Mouse (Mus musculus) forebrain, embryonic 15.5 days (tissue): ENCODE measurements around the gene Gm26661. TPM values are rescaled to one million over a fixed set of nuclear protein-coding genes. Genes with fewer than 3 reads are reported as not detected.

Source experiments
- ATAC-seq: fragments of 200-750 bp; cut with Nextera tagmentation; replicated peaks from 2 replicates; pipeline ENCODE4 v1.8.0; 2017; ENCODE audit warnings: mild to moderate bottlenecking, moderate TSS enrichment, moderate library complexity
- H3K27ac ChIP-seq: fragments of 300-500 bp; sonication (generic); replicated peaks from 2 replicates; pipeline ENCODE4 v1.5.1; 2015; ENCODE audit warnings: mild to moderate bottlenecking, inconsistent platforms
- H3K27me3 ChIP-seq: fragments of 300-500 bp; sonication (generic); 2 replicates; pipeline ENCODE4 v1.6.1; 2015; ENCODE audit warnings: inconsistent platforms
- H3K36me3 ChIP-seq: fragments of 300-500 bp; sonication (generic); 2 replicates; pipeline ENCODE4 v1.6.1; 2015; ENCODE audit warnings: mild to moderate bottlenecking, inconsistent platforms
- H3K4me1 ChIP-seq: fragments of 300-500 bp; sonication (generic); 2 replicates; pipeline ENCODE4 v1.6.1; 2015; ENCODE audit warnings: inconsistent platforms
- H3K4me2 ChIP-seq: fragments of 300-500 bp; sonication (generic); replicated peaks from 2 replicates; pipeline ENCODE4 v1.6.1; 2015; ENCODE audit warnings: mild to moderate bottlenecking, inconsistent platforms
- H3K4me3 ChIP-seq: fragments of 300-500 bp; sonication (generic); 2 replicates; pipeline ENCODE4 v1.5.1; 2015; ENCODE audit warnings: mild to moderate bottlenecking, inconsistent platforms
- H3K9ac ChIP-seq: fragments of 300-500 bp; sonication (generic); replicated peaks from 2 replicates; pipeline ENCODE4 v1.6.1; 2015; ENCODE audit warnings: mild to moderate bottlenecking, inconsistent platforms
- H3K9me3 ChIP-seq: fragments of 300-500 bp; sonication (generic); 2 replicates; pipeline ENCODE4 v1.6.1; 2016; ENCODE audit warnings: inconsistent platforms
- WGBS: fragments of 180-500 bp; shearing (Covaris S2); methylation state at CpG from one replicate; pipeline ENCODE4 v1.1.7; 2015; ENCODE audit warnings: mixed read lengths; 5-methylcytosine and 5-hydroxymethylcytosine counted together
- polyA plus RNA-seq: library from polyadenylated mRNA; unstranded; fragments of >200 nt; fragmentation: Nextera tagmentation; extraction: Ambion mirVana; gene quantifications from 2 replicates; pipeline ENCODE4 v1.2.1, GENCODE M21; 2015

The Gm26661 gene
- polyA plus RNA-seq, 1 experiment from 2014 or later, result not detected

DNA sequence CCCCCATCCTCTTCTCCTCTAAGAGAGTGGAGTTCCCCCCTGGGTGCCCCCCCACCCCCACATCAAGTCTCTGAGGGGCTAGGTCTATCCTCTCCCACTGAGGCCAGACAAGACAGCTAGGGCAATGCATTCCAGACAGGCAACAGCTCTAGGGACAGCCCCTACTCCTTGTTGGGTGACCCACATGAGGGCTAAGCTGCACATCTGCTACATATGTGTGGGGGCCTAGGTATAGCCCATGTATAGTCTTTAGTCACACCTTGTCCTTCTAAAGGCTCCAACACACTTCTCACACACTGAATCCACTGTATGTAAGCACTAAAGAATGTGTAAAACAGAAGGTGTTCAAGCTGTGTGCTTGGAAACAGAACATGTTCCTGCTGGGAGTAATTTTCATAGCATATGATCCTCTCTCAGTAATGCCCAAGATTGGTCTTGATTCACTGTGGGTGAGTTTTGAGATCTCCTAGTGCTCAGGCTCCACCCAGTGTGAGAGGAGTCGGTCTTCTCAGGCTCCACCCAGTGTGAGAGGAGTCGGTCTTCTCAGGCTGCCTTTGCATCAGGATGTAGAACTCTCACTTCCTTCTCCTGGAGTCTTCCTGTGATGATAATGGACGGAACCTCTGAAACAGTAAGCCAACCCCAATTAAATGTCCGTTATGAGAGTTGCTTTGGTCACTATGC is 12.6 kb downstream of the Gm26661 start:
- Histone ChIP-seq H3K27me3 (no peaks in the 10 kb centered on the region), H3K4me1 (no peaks in the 10 kb centered on the region), H3K4me3 (no peak overlapping the region), H3K27ac (no peak overlapping the region), H3K4me2 (no peak overlapping the region), H3K9me3 (no peaks in the 10 kb centered on the region), H3K36me3 (no peaks in the 10 kb centered on the region), H3K9ac (no peak overlapping the region)
- ATAC-seq, result 0 out of 2 replicates have a peak, but pooled peaks have one; percentile 25
- WGBS, result 68% methylated on average over 4 of the region's 4 CpGs

DNA sequence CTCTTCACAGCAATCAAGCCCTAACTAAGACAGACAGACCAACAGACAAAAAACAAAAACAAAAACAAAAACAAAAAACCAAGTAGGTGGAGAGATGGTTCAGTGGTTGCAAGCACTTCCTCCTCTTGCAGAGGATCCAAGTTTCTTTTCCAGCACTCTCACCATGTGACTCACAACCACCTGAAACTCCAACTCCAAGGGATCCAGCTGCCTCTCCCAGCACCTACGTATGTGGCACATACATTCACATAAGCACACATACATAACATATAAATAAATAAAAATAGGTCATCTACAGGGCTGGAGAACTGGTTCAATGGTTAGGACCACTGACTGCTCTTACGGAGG is 13.1 kb downstream of the Gm26661 start:
- Histone ChIP-seq H3K36me3 (no peaks in the 10 kb centered on the region), H3K4me1 (no peaks in the 10 kb centered on the region), H3K4me3 (no peak overlapping the region), H3K4me2 (no peak overlapping the region), H3K9me3 (no peaks in the 10 kb centered on the region), H3K27ac (no peak overlapping the region), H3K27me3 (no peaks in the 10 kb centered on the region), H3K9ac (no peak overlapping the region)
- WGBS, result 96% methylated on average over 2 of the region's 2 CpGs
- ATAC-seq, result no peak

DNA sequence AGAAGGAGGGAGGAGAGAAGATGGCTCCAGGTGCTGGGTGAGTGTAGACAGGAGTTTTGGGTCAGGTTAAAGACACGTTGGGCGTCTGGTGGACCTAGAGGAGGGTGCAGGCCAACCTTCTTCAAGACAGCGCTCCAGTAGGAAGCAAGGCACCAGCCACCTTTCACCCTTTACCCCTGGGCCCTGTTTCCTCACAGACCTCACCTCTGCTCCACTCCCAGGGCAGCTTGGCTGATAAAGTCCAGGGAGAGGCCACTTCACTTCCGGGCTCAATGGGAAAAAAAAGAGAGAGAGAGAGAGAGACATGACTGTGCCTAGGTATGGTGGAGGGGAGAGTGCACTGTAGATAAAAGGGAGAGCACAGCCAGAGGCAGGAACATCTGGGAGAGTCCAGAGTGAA is 16.3 kb downstream of the Gm26661 start:
- Histone ChIP-seq H3K9ac (no peak overlapping the region), H3K27ac (no peak overlapping the region), H3K4me2 (no peak overlapping the region), H3K27me3 (no peaks in the 10 kb centered on the region), H3K36me3 (no peaks in the 10 kb centered on the region), H3K9me3 (no peaks in the 10 kb centered on the region), H3K4me1 (no peaks in the 10 kb centered on the region), H3K4me3 (no peak overlapping the region)
- WGBS, result 71% methylated on average over 4 of the region's 4 CpGs
- no peak for ATAC-seq

DNA sequence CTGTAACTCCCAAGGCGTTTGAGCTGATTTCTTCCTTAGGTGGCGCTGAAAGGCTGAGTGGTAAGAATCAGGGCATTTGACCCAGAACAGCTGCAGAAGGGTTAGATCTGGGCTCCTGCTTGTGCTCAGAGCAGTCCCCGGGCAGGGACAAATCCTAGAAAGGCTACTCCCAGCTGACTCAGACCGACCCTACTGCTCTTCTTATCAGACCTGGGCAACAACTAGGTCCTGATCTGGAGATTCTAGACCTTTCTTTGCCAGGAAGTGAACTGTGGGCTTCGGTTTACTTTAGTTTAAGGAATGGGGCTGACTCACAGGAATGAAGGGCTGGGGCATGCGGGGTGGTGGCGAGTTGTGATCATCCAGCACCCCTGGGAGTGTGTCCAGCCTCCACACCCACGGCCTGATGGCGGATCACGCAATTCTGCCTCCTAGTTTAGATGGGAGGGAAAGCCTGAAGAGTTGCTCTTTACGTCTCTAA is 17.2 kb downstream of the Gm26661 start:
- no peak overlapping the region for H3K27ac ChIP-seq
- peak; percentile 23; the same call in 1 of the 2 replicates for ATAC-seq
- no peak overlapping the region for H3K9ac ChIP-seq
- H3K4me2 ChIP-seq, result no peak overlapping the region
- H3K4me3 ChIP-seq, result no peak overlapping the region
- no peaks in the 10 kb centered on the region for H3K36me3 ChIP-seq
- no peaks in the 10 kb centered on the region for H3K4me1 ChIP-seq
- no peaks in the 10 kb centered on the region for H3K9me3 ChIP-seq
- WGBS, result 73% methylated on average over 11 of the region's 11 CpGs
- no peaks in the 10 kb centered on the region for H3K27me3 ChIP-seq

DNA sequence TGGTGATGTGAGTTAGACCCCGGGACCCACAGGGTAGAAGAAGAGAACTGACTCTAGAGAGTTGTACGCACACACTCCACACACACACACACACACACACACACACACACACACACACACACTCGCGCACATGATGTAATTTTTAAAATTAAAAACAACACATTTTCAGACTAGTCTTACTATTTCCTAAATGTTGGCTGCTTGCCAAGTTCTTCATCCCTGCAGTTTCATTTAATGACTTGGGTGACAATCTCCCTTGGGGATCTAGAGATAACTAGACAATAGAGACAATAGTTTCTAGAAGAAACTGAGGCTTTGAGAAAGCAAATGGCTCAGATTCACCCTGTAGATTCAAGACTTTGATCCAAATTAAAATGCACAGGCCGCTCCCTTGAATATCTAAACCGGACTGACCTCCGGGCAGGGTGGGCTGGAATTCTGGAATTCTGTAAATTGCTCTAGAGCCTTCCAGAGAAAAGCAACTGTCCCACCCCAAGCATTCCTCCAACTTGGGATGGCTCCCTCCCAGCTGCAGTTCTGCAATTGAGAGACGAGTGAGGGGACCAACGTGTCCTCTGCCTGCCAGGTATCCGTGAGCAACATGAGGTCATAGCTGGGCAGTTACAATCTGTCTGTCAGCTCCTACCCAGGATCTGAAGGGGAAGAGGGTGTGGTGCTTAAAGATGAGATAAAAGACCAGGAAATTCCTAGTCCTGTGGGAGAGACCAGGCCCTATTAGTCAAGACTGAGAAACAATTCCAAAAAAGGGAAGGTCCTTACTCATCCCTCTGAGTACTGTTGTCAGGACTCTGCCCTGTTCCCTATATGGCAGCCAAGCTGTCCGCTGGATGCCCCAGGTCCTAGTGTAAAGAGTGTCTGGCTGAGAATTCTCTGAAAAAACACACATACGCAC is 17.9 kb downstream of the Gm26661 start:
- H3K4me1 ChIP-seq, result no peaks in the 10 kb centered on the region
- no peaks in the 10 kb centered on the region for H3K36me3 ChIP-seq
- H3K9ac ChIP-seq, result no peak overlapping the region
- H3K27me3 ChIP-seq, result no peaks in the 10 kb centered on the region
- no peak overlapping the region for H3K4me2 ChIP-seq
- ATAC-seq, result no peak
- no peak overlapping the region for H3K27ac ChIP-seq
- 83% methylated on average over 12 of the region's 12 CpGs for WGBS
- H3K9me3 ChIP-seq, result no peaks in the 10 kb centered on the region
- no peak overlapping the region for H3K4me3 ChIP-seq

DNA sequence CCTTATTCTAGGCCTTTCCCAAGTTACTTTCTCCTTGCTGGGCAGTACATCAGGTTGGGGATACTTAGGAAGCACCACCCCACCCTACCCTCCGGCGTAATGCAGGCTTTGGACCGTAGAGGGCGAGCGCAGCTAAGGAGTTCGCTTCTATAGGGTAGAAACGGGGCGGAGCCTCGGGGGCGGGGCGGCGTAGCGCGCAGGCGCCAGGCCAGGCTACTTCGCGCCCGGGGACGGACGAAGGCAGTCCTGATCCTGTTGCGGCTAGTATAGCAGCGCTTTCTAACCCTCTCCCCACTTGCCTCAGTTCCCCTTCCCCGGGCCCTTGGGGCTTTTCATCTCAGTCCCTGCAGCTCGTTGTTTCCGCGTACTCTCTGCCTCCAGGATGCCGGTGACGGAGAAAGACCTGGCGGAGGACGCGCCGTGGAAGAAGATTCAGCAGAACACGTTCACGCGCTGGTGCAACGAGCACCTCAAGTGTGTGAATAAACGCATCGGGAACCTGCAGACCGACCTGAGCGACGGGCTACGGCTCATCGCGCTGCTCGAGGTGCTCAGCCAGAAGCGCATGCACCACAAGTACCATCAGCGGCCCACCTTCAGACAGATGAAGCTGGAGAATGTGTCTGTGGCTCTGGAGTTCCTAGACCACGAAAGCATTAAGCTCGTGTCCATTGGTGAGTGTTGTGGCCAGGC is 26.5 kb downstream of the Gm26661 start, which contains the start of gene Flnb:
Flnb (plus strand) TSS at position 188 of the 693 bp plus-strand sequence.
- ATAC-seq, result peak; percentile 98
- H3K4me2 ChIP-seq, result peak within 1 kb of the TSS; percentile 93
- peaks cover 41% of the 10 kb centered on the region for H3K4me1 ChIP-seq
- H3K9ac ChIP-seq, result peak within 1 kb of the TSS; percentile 78
- WGBS, result under 1% methylated on average over 49 of the region's 49 CpGs
- no peaks in the 10 kb centered on the region for H3K27me3 ChIP-seq
- H3K4me3 ChIP-seq, result peak within 1 kb of the TSS; percentile 86
- H3K36me3 ChIP-seq, result no peaks in the 10 kb centered on the region
- H3K27ac ChIP-seq, result peak within 1 kb of the TSS; percentile 79
- no peaks in the 10 kb centered on the region for H3K9me3 ChIP-seq

DNA sequence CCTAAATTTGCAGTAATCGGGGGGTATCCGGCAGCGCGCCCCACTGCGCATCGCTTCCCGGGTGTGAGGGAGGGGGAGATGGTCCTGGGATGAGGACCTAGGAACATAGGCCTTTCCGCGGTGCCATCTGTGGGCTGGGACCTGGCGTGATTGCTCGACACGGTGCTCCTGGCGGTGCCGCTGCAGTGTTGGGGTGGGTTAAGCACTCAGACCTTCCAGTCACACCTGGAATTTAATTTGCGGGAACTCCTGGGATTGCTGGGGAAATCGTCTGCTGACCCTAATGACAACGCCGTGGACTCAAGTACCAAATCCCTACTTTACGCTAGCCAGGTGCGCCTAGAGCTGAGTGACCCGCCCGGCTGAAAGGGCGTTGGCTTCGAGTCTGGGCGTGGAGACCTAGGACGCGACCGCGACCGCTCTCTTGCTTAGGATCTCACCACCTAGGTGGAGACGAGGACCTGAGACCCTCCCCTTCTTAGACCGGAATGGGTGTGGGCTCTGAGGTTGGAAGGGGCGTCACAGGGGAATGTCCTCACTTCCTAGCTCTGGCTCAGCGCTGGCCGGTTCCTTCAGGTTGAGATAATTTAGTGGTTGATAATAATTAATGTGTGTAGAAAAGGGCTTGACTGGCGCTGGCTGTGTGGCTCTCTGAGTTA is 27.2 kb downstream of the Gm26661 start:
- H3K9ac ChIP-seq, result peak overlapping the region; percentile 78
- peak overlapping the region; percentile 93 for H3K4me2 ChIP-seq
- H3K4me3 ChIP-seq, result peak overlapping the region; percentile 86
- H3K9me3 ChIP-seq, result no peaks in the 10 kb centered on the region
- H3K27ac ChIP-seq, result peak overlapping the region; percentile 79
- WGBS, result 1% methylated on average over 36 of the region's 36 CpGs
- ATAC-seq, result peak; percentile 49
- no peaks in the 10 kb centered on the region for H3K27me3 ChIP-seq
- H3K4me1 ChIP-seq, result peaks cover 42% of the 10 kb centered on the region
- no peaks in the 10 kb centered on the region for H3K36me3 ChIP-seq

DNA sequence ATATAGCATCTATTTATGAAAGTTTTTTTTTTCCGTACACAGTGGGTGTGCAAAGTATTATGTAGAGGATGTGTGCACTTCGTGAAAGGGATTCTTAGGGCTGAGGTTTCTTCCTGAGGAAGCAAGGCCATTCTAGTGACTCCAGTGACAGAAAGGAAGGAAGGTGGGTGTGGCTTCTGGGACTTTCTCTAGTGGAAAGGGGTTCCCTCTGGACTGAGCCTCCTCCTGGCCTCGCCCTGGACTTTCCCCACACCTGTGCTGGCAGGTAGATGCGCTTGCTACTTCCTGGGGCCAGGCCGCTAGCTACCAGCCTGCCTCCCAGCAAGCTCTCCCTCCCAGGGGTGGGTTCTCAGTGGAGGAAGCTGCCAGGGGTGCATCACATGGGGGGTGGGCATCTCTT is 28.1 kb downstream of the Gm26661 start:
- no peak for ATAC-seq
- Histone ChIP-seq H3K9ac (peak overlapping the region; percentile 78), H3K4me2 (peak overlapping the region; percentile 93), H3K27ac (no peak overlapping the region), H3K27me3 (no peaks in the 10 kb centered on the region), H3K36me3 (no peaks in the 10 kb centered on the region), H3K4me1 (peaks cover 42% of the 10 kb centered on the region), H3K9me3 (no peaks in the 10 kb centered on the region), H3K4me3 (peak overlapping the region; percentile 86)
- 64% methylated on average over 5 of the region's 5 CpGs for WGBS

DNA sequence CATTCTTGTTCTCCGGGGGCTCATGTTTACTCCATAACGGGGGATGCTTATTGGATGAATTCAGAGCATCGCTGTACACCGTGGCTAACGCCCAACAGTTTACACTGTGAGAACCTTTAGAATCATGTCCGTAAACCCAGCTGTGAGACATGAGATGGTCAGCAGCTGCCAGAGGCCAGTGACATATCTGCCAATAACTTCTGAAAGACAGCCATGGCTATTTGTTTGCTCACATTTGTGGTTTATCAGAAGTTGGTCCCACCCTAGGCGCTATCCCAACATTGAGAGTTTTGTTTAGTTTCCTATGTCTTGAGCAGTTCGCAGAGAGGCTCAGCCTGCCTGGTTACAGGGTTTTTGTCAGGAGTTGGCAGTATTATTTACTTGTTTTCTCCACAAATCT is 30.0 kb downstream of the Gm26661 start:
- no peaks in the 10 kb centered on the region for H3K9me3 ChIP-seq
- no peak overlapping the region for H3K4me3 ChIP-seq
- 74% methylated on average over 8 of the region's 8 CpGs for WGBS

DNA sequence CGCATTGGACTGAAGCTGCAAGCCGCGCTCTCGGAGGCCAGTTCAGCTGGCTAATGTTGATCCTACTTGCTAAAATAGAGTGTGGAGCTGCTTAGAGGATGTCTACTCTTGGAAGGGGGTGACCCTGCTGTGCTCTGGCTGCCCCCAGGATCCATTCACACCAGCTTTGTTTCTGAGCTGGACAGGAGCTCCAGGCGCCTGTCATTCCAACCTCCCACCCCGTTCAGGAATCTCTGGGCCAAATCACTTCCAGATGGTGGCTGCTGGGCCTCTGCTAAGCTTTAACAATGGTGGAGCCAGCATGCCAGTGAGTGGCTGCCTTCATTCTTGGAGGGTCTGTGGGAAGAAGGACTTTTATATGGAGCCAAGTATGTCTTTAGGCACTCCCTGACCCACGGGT is 31.3 kb downstream of the Gm26661 start:
- no peak for ATAC-seq
- H3K9ac ChIP-seq, result no peak overlapping the region
- H3K4me2 ChIP-seq, result no peak overlapping the region
- H3K27me3 ChIP-seq, result no peaks in the 10 kb centered on the region
- H3K9me3 ChIP-seq, result no peaks in the 10 kb centered on the region
- no peak overlapping the region for H3K4me3 ChIP-seq
- WGBS, result 35% methylated on average over 7 of the region's 7 CpGs
- peaks cover 66% of the 10 kb centered on the region for H3K4me1 ChIP-seq
- no peak overlapping the region for H3K27ac ChIP-seq
- no peaks in the 10 kb centered on the region for H3K36me3 ChIP-seq

More for the DNA sequence above, 30.0 kb downstream of the Gm26661 start:
- no peak for ATAC-seq
- Histone ChIP-seq H3K4me1 (peaks cover 54% of the 10 kb centered on the region), H3K4me2 (no peak overlapping the region), H3K27me3 (no peaks in the 10 kb centered on the region), H3K27ac (no peak overlapping the region), H3K9ac (no peak overlapping the region), H3K36me3 (no peaks in the 10 kb centered on the region)

DNA sequence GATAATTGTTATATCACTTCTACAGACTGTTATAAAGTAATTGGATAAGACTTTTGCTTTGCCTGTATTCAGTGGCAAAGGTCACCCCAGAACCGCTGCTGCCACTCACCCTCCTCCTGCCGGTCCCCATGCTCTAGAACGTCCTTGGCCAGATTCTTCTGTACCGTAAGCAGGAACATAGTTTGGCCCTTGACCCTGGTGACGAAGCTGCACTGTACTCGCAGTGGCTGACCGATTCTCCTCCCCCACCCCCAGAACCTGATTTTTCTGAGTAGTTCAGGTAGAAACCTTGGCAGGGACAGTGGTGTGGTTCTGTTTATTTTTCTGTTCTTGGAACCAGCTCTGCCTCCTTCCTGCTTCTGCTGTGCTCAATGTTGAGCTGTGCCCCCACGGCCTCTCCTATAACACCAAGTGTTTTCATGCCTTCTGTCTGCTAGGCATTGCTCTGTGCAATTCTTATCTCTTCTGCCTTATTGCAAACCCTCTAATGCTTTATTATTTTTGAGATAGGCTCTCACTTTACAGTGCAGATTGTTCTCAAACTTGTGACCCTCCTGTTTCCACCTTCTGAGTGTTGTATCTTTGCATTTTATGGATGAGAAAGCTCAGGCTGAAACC is 33.4 kb downstream of the Gm26661 start:
- H3K4me2 ChIP-seq, result no peak overlapping the region
- H3K36me3 ChIP-seq, result no peaks in the 10 kb centered on the region
- H3K4me3 ChIP-seq, result no peak overlapping the region
- H3K27ac ChIP-seq, result no peak overlapping the region
- no peak for ATAC-seq
- 87% methylated on average over 8 of the region's 8 CpGs for WGBS
- H3K9ac ChIP-seq, result no peak overlapping the region
- H3K4me1 ChIP-seq, result peaks cover 52% of the 10 kb centered on the region
- H3K27me3 ChIP-seq, result no peaks in the 10 kb centered on the region
- no peaks in the 10 kb centered on the region for H3K9me3 ChIP-seq
